Mouse (Mus musculus) brain, embryonic 14.5 days (tissue): Measurements from ENCODE around the gene Col4a1.

Experiments used
- CTCF ChIP-seq: fragments of 200-500 bp; IDR thresholded peaks from 2 replicates; pipeline ENCODE4 v1.5.1; 2012; ENCODE audit warnings: inconsistent platforms, mild to moderate bottlenecking, moderate library complexity, borderline replicate concordance; ENCODE audit not compliant: insufficient read depth, insufficient read length; ENCODE audit errors: extremely low read depth
- POLR2A ChIP-seq: fragments of 200-500 bp; IDR thresholded peaks from 2 replicates; pipeline ENCODE4 v1.6.1; 2012; ENCODE audit warnings: mild to moderate bottlenecking, inconsistent platforms, borderline replicate concordance; ENCODE audit not compliant: poor library complexity, insufficient read depth, insufficient read length, severe bottlenecking; ENCODE audit errors: extremely low read depth

DNA sequence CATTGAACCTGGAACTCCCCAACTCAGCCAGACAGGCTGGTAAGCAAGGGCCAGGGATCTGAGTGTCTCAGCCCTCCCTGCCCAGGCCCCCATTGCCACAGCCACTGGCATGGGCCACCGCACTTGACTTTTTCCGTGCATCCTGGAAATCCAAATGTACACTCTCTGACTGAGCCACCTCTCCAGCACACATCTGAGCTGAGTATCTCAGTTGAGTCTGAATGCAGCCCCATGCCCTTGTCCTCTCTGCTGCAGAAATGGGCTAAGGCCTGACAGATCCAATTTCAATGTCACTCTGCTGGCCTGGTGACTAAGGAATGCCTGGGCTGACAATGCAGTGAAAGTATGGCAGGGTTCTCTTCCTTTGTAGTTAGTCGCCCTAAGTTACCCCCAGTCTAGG lies 114.6 kb downstream of the Col4a1 start:
- TF ChIP-seq POLR2A (no peak), CTCF (no peak)
